8 mouse cellular contexts compared by ENCODE assay signal in the genomic region with DNA sequence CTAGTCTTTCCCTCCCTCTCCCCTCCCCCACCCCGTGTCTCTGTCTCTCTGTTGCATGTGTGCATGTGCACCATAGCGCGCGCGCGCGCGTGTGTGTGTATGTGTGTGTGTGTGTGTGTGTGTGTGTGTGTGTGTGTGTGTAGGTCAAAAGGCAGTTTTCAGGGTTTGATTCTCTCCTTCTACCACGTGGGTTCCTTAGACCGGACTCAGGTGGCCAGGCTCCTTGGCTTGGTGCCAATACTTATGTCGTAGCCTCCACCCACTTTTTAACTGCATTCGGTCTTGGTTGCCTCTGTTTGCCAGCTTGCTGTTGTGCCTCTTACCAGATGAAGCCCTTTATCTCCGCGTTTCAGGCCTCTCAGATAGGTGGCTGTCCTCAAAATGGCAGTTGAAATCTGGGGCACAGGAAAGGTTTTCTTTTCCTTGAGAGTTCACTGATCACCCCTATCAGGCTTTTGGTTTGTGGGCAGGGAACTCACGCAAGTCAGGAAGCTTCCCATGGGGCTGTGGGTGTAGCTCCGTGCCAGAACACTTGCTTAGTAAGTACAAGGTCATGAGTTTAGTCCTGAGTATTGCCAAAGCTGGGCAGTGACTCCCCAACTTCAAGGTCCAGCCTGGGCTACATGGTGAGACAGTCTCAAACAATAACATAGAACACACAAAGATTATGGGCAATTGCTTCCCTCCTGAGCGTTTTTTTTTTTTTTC. TPM values are rescaled to one million over a fixed set of nuclear protein-coding genes. Genes with fewer than 3 reads are reported as not detected.
DNase-seq lines count a peak whose midpoint lies in the region; ATAC-seq and TF ChIP-seq lines count a peak whose summit lies in the region.

No protein-coding gene starts in this region.

- H3K9me3 ChIP-seq in forebrain, embryonic 14.5 days (replicated peaks; ENCODE audit: control insufficient read depth, low read length) = no peaks in the 10 kb centered on the region
- no peaks in the 10 kb centered on the region for H3K9me3 ChIP-seq in forebrain, embryonic 11.5 days (ENCODE audit: control insufficient read depth, low read length)
- no peaks in the 10 kb centered on the region for H3K9me3 ChIP-seq in E14TG2a.4 (ENCODE audit: low read length)
- no peaks in the 10 kb centered on the region for H3K9me3 ChIP-seq in hindbrain, embryonic 12.5 days (replicated peaks)
- H3K9me3 ChIP-seq in stomach, embryonic 16.5 days (replicated peaks; ENCODE audit: control insufficient read depth, low read length) = no peaks in the 10 kb centered on the region

- DNase-seq in forebrain, embryonic 14.5 days (ENCODE audit: low spot score) = peak; percentile 6
- DNase-seq in forebrain, embryonic 11.5 days (ENCODE audit: low spot score) = no peak
- DNase-seq in liver = peak; percentile 32
- no peak for DNase-seq in layer of hippocampus, postnatal 10 days (ENCODE audit: low spot score in 2 of 2)
- no peak for DNase-seq in layer of hippocampus, postnatal 14 days (ENCODE audit: low spot score in 2 of 2)

- no peaks in the 10 kb centered on the region for H3K36me3 ChIP-seq in forebrain, embryonic 14.5 days (ENCODE audit: control insufficient read depth, insufficient read depth, low read length)
- H3K36me3 ChIP-seq in forebrain, embryonic 11.5 days (ENCODE audit: control insufficient read depth, insufficient read depth, low read length) = no peaks in the 10 kb centered on the region
- peaks cover 10% of the 10 kb centered on the region for H3K36me3 ChIP-seq in E14TG2a.4 (ENCODE audit: insufficient read depth, low read length)
- no peaks in the 10 kb centered on the region for H3K36me3 ChIP-seq in hindbrain, embryonic 12.5 days
- no peaks in the 10 kb centered on the region for H3K36me3 ChIP-seq in stomach, embryonic 16.5 days (ENCODE audit: control insufficient read depth, insufficient read depth, low read length)

- H3K9ac ChIP-seq in forebrain, embryonic 14.5 days (ENCODE audit: low read length) = no peak overlapping the region
- H3K9ac ChIP-seq in forebrain, embryonic 11.5 days (ENCODE audit: low read length) = no peak overlapping the region
- H3K9ac ChIP-seq in hindbrain, embryonic 12.5 days = no peak overlapping the region
- no peak overlapping the region for H3K9ac ChIP-seq in stomach, embryonic 16.5 days (ENCODE audit: low read length)

- H3K4me2 ChIP-seq in forebrain, embryonic 14.5 days (ENCODE audit: low read length) = no peak overlapping the region
- no peak overlapping the region for H3K4me2 ChIP-seq in forebrain, embryonic 11.5 days (ENCODE audit: low read depth, low read length, severe bottlenecking)
- H3K4me2 ChIP-seq in hindbrain, embryonic 12.5 days (replicated peaks) = peak overlapping the region; percentile 26; the same call in 1 of the 2 replicates
- H3K4me2 ChIP-seq in stomach, embryonic 16.5 days (ENCODE audit: low read depth, low read length) = peak overlapping the region; percentile 52

- H3K4me3 ChIP-seq in forebrain, embryonic 14.5 days (ENCODE audit: low read depth, low read length) = no peak overlapping the region
- H3K4me3 ChIP-seq in forebrain, embryonic 11.5 days (ENCODE audit: low read depth, low read length) = no peak overlapping the region
- peak overlapping the region; percentile 78; the same call in 1 of the 2 replicates for H3K4me3 ChIP-seq in E14TG2a.4 (replicated peaks; ENCODE audit: low read length)
- H3K4me3 ChIP-seq in hindbrain, embryonic 12.5 days = no peak overlapping the region
- H3K4me3 ChIP-seq in stomach, embryonic 16.5 days (replicated peaks; ENCODE audit: low read length) = 0 out of 2 replicates have a peak overlapping the region, but pooled peaks have one; percentile 7

- WGBS in forebrain, embryonic 14.5 days = 37% methylated on average over 17 of the region's 17 CpGs
- 34% methylated on average over 17 of the region's 17 CpGs for WGBS in forebrain, embryonic 11.5 days
- WGBS in hindbrain, embryonic 12.5 days = 43% methylated on average over 17 of the region's 17 CpGs
- 30% methylated on average over 17 of the region's 17 CpGs for WGBS in stomach, embryonic 16.5 days

- ATAC-seq in forebrain, embryonic 14.5 days = no peak
- no peak for ATAC-seq in forebrain, embryonic 11.5 days (replicated peaks; ENCODE audit: low FRiP score)
- no peak for ATAC-seq in hindbrain, embryonic 12.5 days (ENCODE audit: low FRiP score)
- ATAC-seq in stomach, embryonic 16.5 days (ENCODE audit: insufficient read depth, low FRiP score) = 0 out of 2 replicates have a peak, but pooled peaks have one; percentile 5

- TF ChIP-seq CTCF in E14TG2a.4 (conservative IDR thresholded peaks at IDR 0.05; ENCODE audit: low read length) = no peak

- peaks cover 48% of the 10 kb centered on the region for H3K27me3 ChIP-seq in forebrain, embryonic 14.5 days (replicated peaks; ENCODE audit: control insufficient read depth, insufficient read depth, low read length)
- H3K27me3 ChIP-seq in forebrain, embryonic 11.5 days (ENCODE audit: control insufficient read depth, insufficient read depth, low read length) = peaks cover 37% of the 10 kb centered on the region
- H3K27me3 ChIP-seq in E14TG2a.4 (ENCODE audit: insufficient read depth, low read length) = peaks cover 58% of the 10 kb centered on the region
- H3K27me3 ChIP-seq in hindbrain, embryonic 12.5 days = peaks cover 63% of the 10 kb centered on the region
- no peaks in the 10 kb centered on the region for H3K27me3 ChIP-seq in stomach, embryonic 16.5 days (ENCODE audit: control insufficient read depth, insufficient read depth, low read length)

- no peaks in the 10 kb centered on the region for H3K4me1 ChIP-seq in forebrain, embryonic 14.5 days (ENCODE audit: control insufficient read depth, insufficient read depth, low read length)
- H3K4me1 ChIP-seq in forebrain, embryonic 11.5 days (replicated peaks; ENCODE audit: control insufficient read depth, insufficient read depth, low read length) = no peaks in the 10 kb centered on the region
- H3K4me1 ChIP-seq in E14TG2a.4 (replicated peaks; ENCODE audit: low read depth, low read length) = peaks cover 48% of the 10 kb centered on the region
- H3K4me1 ChIP-seq in hindbrain, embryonic 12.5 days = peaks cover 6% of the 10 kb centered on the region; the same call in 1 of the 2 replicates
- H3K4me1 ChIP-seq in stomach, embryonic 16.5 days (ENCODE audit: control insufficient read depth, insufficient read depth, low read length) = peaks cover 7% of the 10 kb centered on the region; the same call in 1 of the 2 replicates

- H3K27ac ChIP-seq in forebrain, embryonic 14.5 days (ENCODE audit: low read depth, low read length) = no peak overlapping the region
- H3K27ac ChIP-seq in forebrain, embryonic 11.5 days (ENCODE audit: low read depth, low read length) = no peak overlapping the region
- no peak overlapping the region for H3K27ac ChIP-seq in hindbrain, embryonic 12.5 days
- peak overlapping the region; percentile 92 for H3K27ac ChIP-seq in stomach, embryonic 16.5 days (ENCODE audit: low read length)

RNA-seq across cellular contexts. Expression of gene Mpzl2, which starts 1.7 kb away (rescaled TPM):
- 0.18 and 0.38 TPM in 2 replicates for polyA plus RNA-seq in forebrain, embryonic 14.5 days (2014; fragmentation: Nextera tagmentation; extraction: Ambion mirVana)
- polyA plus RNA-seq in forebrain, embryonic 11.5 days (2014; fragmentation: Nextera tagmentation; extraction: Ambion mirVana) = 1.8 and 2.5 TPM in 2 replicates
- 5.6 and 7.0 TPM in 2 replicates for polyA plus RNA-seq in hindbrain, embryonic 12.5 days (2016; fragmentation: Nextera tagmentation; extraction: Ambion mirVana)
- polyA plus RNA-seq in stomach, embryonic 16.5 days (2015; fragmentation: Nextera tagmentation; extraction: Ambion mirVana) = 46.2 and 59.3 TPM in 2 replicates
- 1 to 10 TPM in 1 of 2 experiments, under 1 TPM in 1; 0.39 to 1.1 TPM for total RNA-seq in layer of hippocampus, postnatal 10 days (2021)
- under 1 TPM; 0.36 to 0.53 TPM for total RNA-seq in layer of hippocampus, postnatal 14 days (2021)

RNA-seq across cellular contexts. Expression of gene Mpzl3, which starts 13.7 kb away (rescaled TPM):
- polyA plus RNA-seq in forebrain, embryonic 14.5 days (2014; fragmentation: Nextera tagmentation; extraction: Ambion mirVana) = 1.3 and 1.5 TPM in 2 replicates
- 2.2 and 2.7 TPM in 2 replicates for polyA plus RNA-seq in forebrain, embryonic 11.5 days (2014; fragmentation: Nextera tagmentation; extraction: Ambion mirVana)
- 2.1 and 2.5 TPM in 2 replicates for polyA plus RNA-seq in hindbrain, embryonic 12.5 days (2016; fragmentation: Nextera tagmentation; extraction: Ambion mirVana)
- 15.7 and 24.6 TPM in 2 replicates for polyA plus RNA-seq in stomach, embryonic 16.5 days (2015; fragmentation: Nextera tagmentation; extraction: Ambion mirVana)
- total RNA-seq in layer of hippocampus, postnatal 10 days (2021) = 1 to 10 TPM; 3.1 to 3.7 TPM
- total RNA-seq in layer of hippocampus, postnatal 14 days (2021) = 1 to 10 TPM; 5.7 to 5.8 TPM

RNA-seq across cellular contexts. Expression of gene Cd3e, which starts 31.9 kb away (rescaled TPM):
- not detected in 2 replicates for polyA plus RNA-seq in forebrain, embryonic 14.5 days (2014; fragmentation: Nextera tagmentation; extraction: Ambion mirVana)
- not detected in 2 replicates for polyA plus RNA-seq in forebrain, embryonic 11.5 days (2014; fragmentation: Nextera tagmentation; extraction: Ambion mirVana)
- 0.22 TPM in 1 of 2 replicates, not detected in the other for polyA plus RNA-seq in hindbrain, embryonic 12.5 days (2016; fragmentation: Nextera tagmentation; extraction: Ambion mirVana)
- polyA plus RNA-seq in stomach, embryonic 16.5 days (2015; fragmentation: Nextera tagmentation; extraction: Ambion mirVana) = 0.95 and 1.6 TPM in 2 replicates
- total RNA-seq in layer of hippocampus, postnatal 10 days (2021) = not detected
- not detected for total RNA-seq in layer of hippocampus, postnatal 14 days (2021)

RNA-seq across cellular contexts. Expression of gene Jaml, which starts 37.7 kb away (rescaled TPM):
- polyA plus RNA-seq in forebrain, embryonic 14.5 days (2014; fragmentation: Nextera tagmentation; extraction: Ambion mirVana) = 0.15 TPM in 1 of 2 replicates, not detected in the other
- not detected in 2 replicates for polyA plus RNA-seq in forebrain, embryonic 11.5 days (2014; fragmentation: Nextera tagmentation; extraction: Ambion mirVana)
- 0.31 TPM in 1 of 2 replicates, not detected in the other for polyA plus RNA-seq in hindbrain, embryonic 12.5 days (2016; fragmentation: Nextera tagmentation; extraction: Ambion mirVana)
- polyA plus RNA-seq in stomach, embryonic 16.5 days (2015; fragmentation: Nextera tagmentation; extraction: Ambion mirVana) = 19.0 and 19.7 TPM in 2 replicates
- not detected for total RNA-seq in layer of hippocampus, postnatal 10 days (2021)
- total RNA-seq in layer of hippocampus, postnatal 14 days (2021) = under 1 TPM; 0.24 to 0.39 TPM

RNA-seq across cellular contexts. Expression of gene Cd3d, which starts 59.7 kb away (rescaled TPM):
- polyA plus RNA-seq in forebrain, embryonic 14.5 days (2014; fragmentation: Nextera tagmentation; extraction: Ambion mirVana) = not detected in 2 replicates
- polyA plus RNA-seq in forebrain, embryonic 11.5 days (2014; fragmentation: Nextera tagmentation; extraction: Ambion mirVana) = not detected in 2 replicates
- polyA plus RNA-seq in hindbrain, embryonic 12.5 days (2016; fragmentation: Nextera tagmentation; extraction: Ambion mirVana) = not detected in 2 replicates
- polyA plus RNA-seq in stomach, embryonic 16.5 days (2015; fragmentation: Nextera tagmentation; extraction: Ambion mirVana) = 0.19 TPM in 1 of 2 replicates, not detected in the other
- total RNA-seq in layer of hippocampus, postnatal 10 days (2021) = not detected
- total RNA-seq in layer of hippocampus, postnatal 14 days (2021) = not detected

Comparison
In these comparisons a context has a peak if more than half of its experiments do, and no peak if none do; other contexts are left out.
1. DNase-seq: peak in forebrain, embryonic 14.5 days (single experiment) and liver (single experiment); none in forebrain, embryonic 11.5 days (single experiment), layer of hippocampus, postnatal 10 days (0 of 2) and layer of hippocampus, postnatal 14 days (0 of 2).
2. H3K4me2 ChIP-seq: peak in hindbrain, embryonic 12.5 days (single experiment) and stomach, embryonic 16.5 days (single experiment); none in forebrain, embryonic 14.5 days (single experiment) and forebrain, embryonic 11.5 days (single experiment).
3. H3K4me3 ChIP-seq: peak in E14TG2a.4 (single experiment) and stomach, embryonic 16.5 days (single experiment); none in forebrain, embryonic 14.5 days (single experiment), forebrain, embryonic 11.5 days (single experiment) and hindbrain, embryonic 12.5 days (single experiment).